Mouse (Mus musculus) MEL (cell line): Measurements from ENCODE around the gene Kcnmb1. TPM values are rescaled to one million over a fixed set of nuclear protein-coding genes. Genes with fewer than 3 reads are reported as not detected.

Source experiments
- DNase-seq: peaks from one replicate; pipeline ENCODE4 v3.0.0; 2011; ENCODE audit warnings: low read depth, low spot score
- H3K27ac ChIP-seq: 2 replicates; pipeline ENCODE4 v1.5.1; 2012; ENCODE audit warnings: low read depth, mild to moderate bottlenecking, control low read depth, low read length, moderate library complexity; ENCODE audit not compliant: control insufficient read depth
- H3K27me3 ChIP-seq, 2 experiments: fragments of 150-350 bp in 1 of 2; sonication (generic) in 1 of 2; 2 replicates each; pipeline ENCODE4 v1.6.1; 2012; ENCODE audit warnings: low read length in 2 of 2, mild to moderate bottlenecking in 2 of 2, improper control_type of control experiment in 1 of 2, moderate library complexity in 1 of 2; ENCODE audit not compliant: insufficient read depth in 2 of 2, control insufficient read depth in 1 of 2
- H3K36me3 ChIP-seq, 2 experiments: 2 replicates each; pipeline ENCODE4 v1.6.1; 2012 to 2014; ENCODE audit warnings: low read length in 2 of 2, improper control_type of control experiment in 1 of 2, inconsistent platforms in 1 of 2, mild to moderate bottlenecking in 1 of 2; ENCODE audit not compliant: insufficient read depth in 2 of 2, control insufficient read depth in 1 of 2
- H3K4me1 ChIP-seq, 2 experiments: fragments of 150-350 bp in 1 of 2; sonication (generic) in 1 of 2; 2 replicates each; pipeline ENCODE4 v1.6.1; 2012; ENCODE audit warnings: low read length in 2 of 2, improper control_type of control experiment in 1 of 2, mild to moderate bottlenecking in 1 of 2; ENCODE audit not compliant: insufficient read depth in 2 of 2, control insufficient read depth in 1 of 2
- H3K4me3 ChIP-seq, 2 experiments: fragments of 150-350 bp in 1 of 2; sonication (generic) in 1 of 2; 2 replicates each; pipeline ENCODE4 v1.5.1; 2012; ENCODE audit warnings: low read depth in 2 of 2, low read length in 2 of 2, mild to moderate bottlenecking in 2 of 2, moderate library complexity in 2 of 2, control low read depth in 1 of 2, improper control_type of control experiment in 1 of 2; ENCODE audit not compliant: control insufficient read depth in 1 of 2, insufficient read depth in 1 of 2
- H3K79me2 ChIP-seq: 2 replicates; pipeline ENCODE4 v1.6.1; 2012; ENCODE audit warnings: mild to moderate bottlenecking, low read length, moderate library complexity; ENCODE audit not compliant: control insufficient read depth, poor library complexity, insufficient read depth
- H3K9ac ChIP-seq: 2 replicates; pipeline ENCODE4 v1.6.1; 2012; ENCODE audit warnings: low read depth, mild to moderate bottlenecking, control low read depth, low read length, moderate library complexity; ENCODE audit not compliant: control insufficient read depth, poor library complexity, severe bottlenecking
- H3K9me3 ChIP-seq: fragments of 150-350 bp; sonication (generic); replicated peaks from 2 replicates; pipeline ENCODE4 v1.6.1; 2012; ENCODE audit warnings: mild to moderate bottlenecking, low read length, improper control_type of control experiment, moderate library complexity; ENCODE audit not compliant: insufficient read depth
- BHLHE40 ChIP-seq: IDR thresholded peaks from 2 replicates; pipeline ENCODE4 v1.6.1; 2012; ENCODE audit warnings: low read depth, mild to moderate bottlenecking, inconsistent platforms, low read length, improper control_type of control experiment, borderline replicate concordance
- CHD1 ChIP-seq: IDR thresholded peaks from 2 replicates; pipeline ENCODE4 v1.6.1; 2012; ENCODE audit warnings: low read depth, mild to moderate bottlenecking, inconsistent platforms, low read length, improper control_type of control experiment
- CHD2 ChIP-seq: IDR thresholded peaks from 2 replicates; pipeline ENCODE4 v1.6.1; 2011; ENCODE audit warnings: low read length, improper control_type of control experiment
- CTCF ChIP-seq, 3 experiments: IDR thresholded peaks in 2 of 3; conservative IDR thresholded peaks in 1 of 3; 2 replicates each; pipeline ENCODE4 v1.5.1; 2011 to 2012; ENCODE audit warnings: low read length in 3 of 3, low read depth in 2 of 3, mild to moderate bottlenecking in 2 of 3, improper control_type of control experiment in 1 of 3, inconsistent platforms in 1 of 3, mixed read lengths in 1 of 3, moderate library complexity in 1 of 3; ENCODE audit not compliant: control insufficient read depth in 1 of 3, insufficient read depth in 1 of 3, poor library complexity in 1 of 3, severe bottlenecking in 1 of 3
- GABPA ChIP-seq: IDR thresholded peaks from 2 replicates; pipeline ENCODE4 v1.6.1; 2012; ENCODE audit warnings: low read depth, mild to moderate bottlenecking, inconsistent platforms, low read length, improper control_type of control experiment, moderate library complexity
- HCFC1 ChIP-seq: IDR thresholded peaks from 2 replicates; pipeline ENCODE4 v1.6.1; 2012; ENCODE audit warnings: low read depth, mild to moderate bottlenecking, inconsistent platforms, low read length, improper control_type of control experiment, moderate library complexity
- JUND ChIP-seq: IDR thresholded peaks from 2 replicates; pipeline ENCODE4 v1.6.1; 2011; ENCODE audit warnings: low read depth, mild to moderate bottlenecking, improper control_type of control experiment, low read length
- MAFK ChIP-seq: IDR thresholded peaks from 2 replicates; pipeline ENCODE4 v1.6.1; 2011; ENCODE audit warnings: low read depth, mild to moderate bottlenecking, low read length, improper control_type of control experiment, borderline replicate concordance
- MAX ChIP-seq: IDR thresholded peaks from 2 replicates; pipeline ENCODE4 v1.6.1; 2011; ENCODE audit warnings: low read length, improper control_type of control experiment
- MXI1 ChIP-seq: IDR thresholded peaks from 2 replicates; pipeline ENCODE4 v1.6.1; 2011; ENCODE audit warnings: mild to moderate bottlenecking, low read depth, low read length, improper control_type of control experiment
- MYB ChIP-seq: IDR thresholded peaks from 2 replicates; pipeline ENCODE4 v1.6.1; 2011; ENCODE audit warnings: mild to moderate bottlenecking, low read depth, low read length, improper control_type of control experiment
- NELFE ChIP-seq: IDR thresholded peaks from 2 replicates; pipeline ENCODE4 v1.6.1; 2011; ENCODE audit warnings: low read depth, low read length, improper control_type of control experiment
- NRF1 ChIP-seq: IDR thresholded peaks from 2 replicates; pipeline ENCODE4 v1.6.1; 2014; ENCODE audit warnings: low read depth, mild to moderate bottlenecking, inconsistent platforms, low read length, improper control_type of control experiment, moderate library complexity; ENCODE audit not compliant: poor library complexity, insufficient read depth, severe bottlenecking
- POLR2A ChIP-seq, 2 experiments: IDR thresholded peaks; 2 replicates each; pipeline ENCODE4 v1.6.1; 2011 to 2012; ENCODE audit warnings: low read length in 2 of 2, mild to moderate bottlenecking in 2 of 2, control low read depth in 1 of 2, improper control_type of control experiment in 1 of 2, low read depth in 1 of 2, moderate library complexity in 1 of 2; ENCODE audit not compliant: control insufficient read depth in 1 of 2, insufficient read depth in 1 of 2, poor library complexity in 1 of 2
- POLR2AphosphoS2 ChIP-seq: IDR thresholded peaks from 2 replicates; pipeline ENCODE4 v1.6.1; 2011; ENCODE audit warnings: low read length, improper control_type of control experiment
- POLR2AphosphoS5 ChIP-seq: IDR thresholded peaks from 2 replicates; pipeline ENCODE4 v1.6.1; 2012; ENCODE audit warnings: low read depth, borderline replicate concordance, mild to moderate bottlenecking, inconsistent platforms, low read length, moderate library complexity, mixed read lengths
- RAD21 ChIP-seq: IDR thresholded peaks from 2 replicates; pipeline ENCODE4 v1.6.1; 2011; ENCODE audit warnings: mild to moderate bottlenecking, low read depth, low read length, improper control_type of control experiment
- SIN3A ChIP-seq: IDR thresholded peaks from 2 replicates; pipeline ENCODE4 v1.6.1; 2012; ENCODE audit warnings: low read length, improper control_type of control experiment, inconsistent platforms
- TAL1 ChIP-seq: IDR thresholded peaks from 2 replicates; pipeline ENCODE4 v1.6.1; 2012; ENCODE audit warnings: mild to moderate bottlenecking, inconsistent platforms, low read length, moderate library complexity, mixed read lengths
- TBP ChIP-seq: IDR thresholded peaks from 2 replicates; pipeline ENCODE4 v1.8.0; 2011; ENCODE audit warnings: low read depth, low read length, improper control_type of control experiment
- UBTF ChIP-seq: IDR thresholded peaks from 2 replicates; pipeline ENCODE4 v1.6.1; 2012; ENCODE audit warnings: low read depth, mild to moderate bottlenecking, inconsistent platforms, low read length, improper control_type of control experiment, moderate library complexity, borderline replicate concordance; ENCODE audit not compliant: insufficient read depth
- USF2 ChIP-seq, 2 experiments: IDR thresholded peaks; 2 replicates each; pipeline ENCODE4 v1.6.1; 2011 to 2012; ENCODE audit warnings: improper control_type of control experiment in 2 of 2, low read length in 2 of 2, borderline replicate concordance in 1 of 2, inconsistent platforms in 1 of 2, low read depth in 1 of 2, mild to moderate bottlenecking in 1 of 2; ENCODE audit not compliant: insufficient read depth in 1 of 2
- ZC3H11A ChIP-seq: IDR thresholded peaks from 2 replicates; pipeline ENCODE4 v1.6.1; 2012; ENCODE audit warnings: low read depth, mild to moderate bottlenecking, inconsistent platforms, low read length, improper control_type of control experiment
- ZKSCAN1 ChIP-seq: IDR thresholded peaks from 2 replicates; pipeline ENCODE4 v1.6.1; 2012; ENCODE audit warnings: low read depth, mild to moderate bottlenecking, inconsistent platforms, low read length, improper control_type of control experiment, moderate library complexity
- ZMIZ1 ChIP-seq: IDR thresholded peaks from 2 replicates; pipeline ENCODE4 v1.6.1; 2012; ENCODE audit warnings: low read depth, mild to moderate bottlenecking, inconsistent platforms, low read length, improper control_type of control experiment, moderate library complexity
- ZNF384 ChIP-seq: IDR thresholded peaks from 2 replicates; pipeline ENCODE4 v1.6.1; 2012; ENCODE audit warnings: low read depth, mild to moderate bottlenecking, inconsistent platforms, low read length, improper control_type of control experiment
- polyA plus RNA-seq, 2 experiments: library from polyadenylated mRNA; stranded (reverse) in 1 of 2; unstranded in 1 of 2; fragments of >175 nt in 1 of 2; fragments of >200 nt in 1 of 2; gene quantifications; 2 replicates each; pipeline versions ENCODE4 v1.2.1 to v1.2.4; 2012; ENCODE audit warnings: low replicate concordance in 2 of 2, low read depth in 1 of 2; ENCODE audit not compliant: insufficient read length in 2 of 2, insufficient read depth in 1 of 2, missing spikeins in 1 of 2
- total RNA-seq: library from RNA; depleted of rRNA; stranded (reverse); fragments of 300-350 nt; gene quantifications from 2 replicates; pipeline ENCODE4 v1.2.3, GENCODE M21; 2012

Gene Kcnmb1
- total and polyA plus RNA-seq, 3 experiments: 0.15 to 0.85 TPM; not detected in 1

GRCm38 (mm10) chr11:33921451-33921850, 41.4 kb upstream of the Kcnmb1 start:
- Histone ChIP-seq H3K79me2 (no peaks in the 10 kb centered on the region), H3K9ac (no peak overlapping the region), H3K27ac (no peak overlapping the region), H3K4me3 (no peak overlapping the region), H3K4me1 (peaks cover 14 to 15% of the 10 kb centered on the region in 2 experiments), H3K9me3 (no peaks in the 10 kb centered on the region), H3K36me3 (peaks cover 0 to 11% of the 10 kb centered on the region in 2 experiments; a peak in 2 of 4 replicates), H3K27me3 (no peaks in the 10 kb centered on the region)
- TF ChIP-seq RAD21 (no peak), TAL1 (no peak), CHD1 (no peak), MYB (no peak), POLR2AphosphoS2 (no peak), GABPA (no peak), HCFC1 (no peak), ZNF384 (no peak), MAX (no peak), POLR2A (IDR thresholded peaks at IDR 0.05; ENCODE audit: control insufficient read depth in 1 of 2, insufficient read depth in 1 of 2, low read depth in 1 of 2, low read length in 2 of 2, poor library complexity in 1 of 2) (no peak), MAFK (no peak), BHLHE40 (no peak), ZC3H11A (no peak), UBTF (no peak), NRF1 (no peak), USF2 (IDR thresholded peaks at IDR 0.05; ENCODE audit: borderline replicate concordance in 1 of 2, insufficient read depth in 1 of 2, low read depth in 1 of 2, low read length in 2 of 2) (no peak), JUND (no peak), ZMIZ1 (no peak), CHD2 (no peak), CTCF (IDR thresholded peaks at IDR 0.05 in 2 of 3, conservative IDR thresholded peaks at IDR 0.05 in 1 of 3; ENCODE audit: control insufficient read depth in 1 of 3, insufficient read depth in 1 of 3, low read depth in 2 of 3, low read length in 3 of 3, poor library complexity in 1 of 3, severe bottlenecking in 1 of 3) (no peak)
- DNase-seq: no peak

GRCm38 (mm10) chr11:33923031-33923430, 39.8 kb upstream of the Kcnmb1 start:
- H3K4me1 ChIP-seq: peaks cover 25 to 26% of the 10 kb centered on the region in 2 experiments
- TF ChIP-seq ZKSCAN1 (no peak), CHD1 (no peak), MXI1 (no peak), NELFE (no peak), POLR2AphosphoS5 (no peak), MAX (no peak), CHD2 (no peak), SIN3A (no peak), TBP (no peak)
- no peaks in the 10 kb centered on the region for H3K9me3 ChIP-seq
- no peak for DNase-seq
- peaks cover 0 to 21% of the 10 kb centered on the region in 2 experiments; a peak in 2 of 4 replicates for H3K36me3 ChIP-seq
- H3K9ac ChIP-seq: no peak overlapping the region
- no peak overlapping the region for H3K4me3 ChIP-seq
- no peaks in the 10 kb centered on the region for H3K79me2 ChIP-seq
- no peak overlapping the region for H3K27ac ChIP-seq
- H3K27me3 ChIP-seq: no peaks in the 10 kb centered on the region
